Mouse (Mus musculus) CH12.LX (cell line): ENCODE measurements around the gene Tbc1d22a. TPM values are rescaled to one million over a fixed set of nuclear protein-coding genes. Genes with fewer than 3 reads are reported as not detected.

ENCODE experiments used
- DNase-seq: peaks from one replicate; pipeline ENCODE4 v3.0.0-alpha.2; 2013; ENCODE audit errors: extremely low read depth
- H3K27ac ChIP-seq: 2 replicates; pipeline ENCODE4 v1.5.1; 2012; ENCODE audit warnings: low read depth, mild to moderate bottlenecking, control low read depth, moderate library complexity; ENCODE audit not compliant: insufficient read depth
- H3K27me3 ChIP-seq: replicated peaks from 2 replicates; pipeline ENCODE3; 2012; ENCODE audit warnings: inconsistent platforms
- H3K36me3 ChIP-seq, 2 experiments: replicated peaks in 1 of 2; 2 replicates each; pipeline versions ENCODE3 to v1.6.1; 2012; ENCODE audit warnings: inconsistent platforms in 1 of 2, low read length in 1 of 2, mild to moderate bottlenecking in 1 of 2, mixed read lengths in 1 of 2, moderate library complexity in 1 of 2; ENCODE audit not compliant: control insufficient read depth in 1 of 2, insufficient read depth in 1 of 2
- H3K4me1 ChIP-seq, 2 experiments: 2 replicates each; pipeline ENCODE4 v1.6.1; 2012; ENCODE audit warnings: inconsistent platforms in 1 of 2, moderate library complexity in 1 of 2; ENCODE audit not compliant: insufficient read depth in 2 of 2, control insufficient read depth in 1 of 2
- H3K4me2 ChIP-seq: 2 replicates; pipeline ENCODE4 v1.6.1; 2012; ENCODE audit warnings: low read depth, mild to moderate bottlenecking, control low read depth; ENCODE audit not compliant: poor library complexity, insufficient read depth, severe bottlenecking
- H3K4me3 ChIP-seq, 3 experiments: fragments of 150-350 bp in 1 of 3; sonication (generic) in 1 of 3; replicated peaks in 1 of 3; 2 replicates each; pipeline versions ENCODE3 to v1.5.1; 2011 to 2012; ENCODE audit warnings: low read depth in 2 of 3, low read length in 2 of 3, mild to moderate bottlenecking in 2 of 3, moderate library complexity in 2 of 3, control low read depth in 1 of 3, improper control_type of control experiment in 1 of 3, inconsistent platforms in 1 of 3, mixed read lengths in 1 of 3; ENCODE audit not compliant: poor library complexity in 1 of 3
- H3K79me2 ChIP-seq: replicated peaks from 2 replicates; pipeline ENCODE4 v1.6.1; 2012; ENCODE audit warnings: mild to moderate bottlenecking, moderate library complexity; ENCODE audit not compliant: control insufficient read depth, poor library complexity, insufficient read depth, severe bottlenecking; ENCODE audit errors: extremely low read depth
- H3K9ac ChIP-seq: 2 replicates; pipeline ENCODE4 v1.6.1; 2012; ENCODE audit warnings: low read depth, mild to moderate bottlenecking, control low read depth, moderate library complexity; ENCODE audit not compliant: insufficient read depth
- H3K9me3 ChIP-seq: replicated peaks from 2 replicates; pipeline ENCODE3; 2012; ENCODE audit warnings: low read length, inconsistent platforms, mixed read lengths
- BHLHE40 ChIP-seq: IDR thresholded peaks from 2 replicates; pipeline ENCODE4 v1.6.1; 2011; ENCODE audit warnings: mild to moderate bottlenecking, low read depth, low read length, improper control_type of control experiment
- CHD1 ChIP-seq: IDR thresholded peaks from 2 replicates; pipeline ENCODE4 v1.6.1; 2012; ENCODE audit warnings: low read depth, low read length, improper control_type of control experiment, inconsistent platforms
- CHD2 ChIP-seq: IDR thresholded peaks from 2 replicates; pipeline ENCODE4 v1.6.1; 2011; ENCODE audit warnings: low read length, improper control_type of control experiment
- CTCF ChIP-seq, 2 experiments: IDR thresholded peaks in 1 of 2; conservative IDR thresholded peaks in 1 of 2; 2 replicates each; pipeline ENCODE4 v1.5.1; 2011 to 2012; ENCODE audit warnings: low read depth in 2 of 2, low read length in 2 of 2, improper control_type of control experiment in 1 of 2, inconsistent platforms in 1 of 2, mild to moderate bottlenecking in 1 of 2, moderate library complexity in 1 of 2
- E2F4 ChIP-seq: IDR thresholded peaks from 2 replicates; pipeline ENCODE4 v1.6.1; 2011; ENCODE audit warnings: low read depth, low read length, improper control_type of control experiment; ENCODE audit not compliant: insufficient replicate concordance
- ELF1 ChIP-seq: IDR thresholded peaks from 2 replicates; pipeline ENCODE4 v1.6.1; 2014; ENCODE audit warnings: low read depth, mild to moderate bottlenecking, inconsistent platforms, low read length, improper control_type of control experiment
- EP300 ChIP-seq: IDR thresholded peaks from 2 replicates; pipeline ENCODE4 v1.6.1; 2011; ENCODE audit warnings: low read length, improper control_type of control experiment
- ETS1 ChIP-seq: conservative IDR thresholded peaks from 2 replicates; pipeline ENCODE4 v1.6.1; 2012; ENCODE audit warnings: low read depth, mild to moderate bottlenecking, inconsistent platforms, low read length, improper control_type of control experiment, moderate library complexity
- GABPA ChIP-seq: IDR thresholded peaks from 2 replicates; pipeline ENCODE4 v1.6.1; 2012; ENCODE audit warnings: low read depth, low read length, improper control_type of control experiment, inconsistent platforms; ENCODE audit not compliant: insufficient replicate concordance
- HCFC1 ChIP-seq: IDR thresholded peaks from 2 replicates; pipeline ENCODE4 v1.6.1; 2012; ENCODE audit warnings: low read depth, mild to moderate bottlenecking, inconsistent platforms, low read length, improper control_type of control experiment
- IRF4 ChIP-seq: IDR thresholded peaks from 2 replicates; pipeline ENCODE4 v1.6.1; 2014; ENCODE audit warnings: low read depth, mild to moderate bottlenecking, inconsistent platforms, low read length, improper control_type of control experiment
- JUN ChIP-seq: IDR thresholded peaks from 2 replicates; pipeline ENCODE4 v1.6.1; 2011; ENCODE audit warnings: low read depth, mild to moderate bottlenecking, low read length, improper control_type of control experiment, moderate library complexity; ENCODE audit not compliant: insufficient read depth
- JUND ChIP-seq: conservative IDR thresholded peaks from 2 replicates; pipeline ENCODE4 v1.6.1; 2011; ENCODE audit warnings: low read depth, low read length, improper control_type of control experiment
- MAFK ChIP-seq: IDR thresholded peaks from 2 replicates; pipeline ENCODE4 v1.6.1; 2011; ENCODE audit warnings: low read length, improper control_type of control experiment; ENCODE audit not compliant: insufficient replicate concordance
- MAX ChIP-seq: IDR thresholded peaks from 2 replicates; pipeline ENCODE4 v1.6.1; 2011; ENCODE audit warnings: low read length, improper control_type of control experiment
- MAZ ChIP-seq: IDR thresholded peaks from 2 replicates; pipeline ENCODE4 v1.6.1; 2012; ENCODE audit warnings: low read depth, mild to moderate bottlenecking, inconsistent platforms, low read length, improper control_type of control experiment, moderate library complexity
- MEF2A ChIP-seq: IDR thresholded peaks from 2 replicates; pipeline ENCODE4 v1.6.1; 2014; ENCODE audit warnings: low read depth, mild to moderate bottlenecking, inconsistent platforms, low read length, improper control_type of control experiment, borderline replicate concordance
- MXI1 ChIP-seq: IDR thresholded peaks from 2 replicates; pipeline ENCODE4 v1.6.1; 2011; ENCODE audit warnings: mild to moderate bottlenecking, low read depth, low read length, improper control_type of control experiment
- MYC ChIP-seq: IDR thresholded peaks from 2 replicates; pipeline ENCODE4 v1.6.1; 2011; ENCODE audit warnings: low read depth, mild to moderate bottlenecking, improper control_type of control experiment, low read length
- NRF1 ChIP-seq: IDR thresholded peaks from 2 replicates; pipeline ENCODE4 v1.6.1; 2014; ENCODE audit warnings: low read depth, mild to moderate bottlenecking, inconsistent platforms, low read length, improper control_type of control experiment, moderate library complexity
- PAX5 ChIP-seq: IDR thresholded peaks from 2 replicates; pipeline ENCODE4 v1.6.1; 2012; ENCODE audit warnings: low read length, inconsistent platforms, mixed read lengths
- POLR2A ChIP-seq: IDR thresholded peaks from 2 replicates; pipeline ENCODE4 v1.6.1; 2011; ENCODE audit warnings: low read depth, mild to moderate bottlenecking, improper control_type of control experiment, low read length
- POLR2AphosphoS2 ChIP-seq: IDR thresholded peaks from 2 replicates; pipeline ENCODE4 v1.6.1; 2011; ENCODE audit warnings: low read depth, low read length, improper control_type of control experiment
- RAD21 ChIP-seq: IDR thresholded peaks from 2 replicates; pipeline ENCODE4 v1.6.1; 2011; ENCODE audit warnings: low read depth, mild to moderate bottlenecking, low read length, improper control_type of control experiment, moderate library complexity
- SIN3A ChIP-seq: IDR thresholded peaks from 2 replicates; pipeline ENCODE4 v1.6.1; 2012; ENCODE audit warnings: low read length, improper control_type of control experiment, inconsistent platforms
- TCF12 ChIP-seq: IDR thresholded peaks from 2 replicates; pipeline ENCODE4 v1.6.1; 2014; ENCODE audit warnings: low read depth, mild to moderate bottlenecking, inconsistent platforms, low read length, improper control_type of control experiment
- UBTF ChIP-seq: IDR thresholded peaks from 2 replicates; pipeline ENCODE4 v1.6.1; 2012; ENCODE audit warnings: low read depth, mild to moderate bottlenecking, inconsistent platforms, low read length, improper control_type of control experiment, moderate library complexity
- USF1 ChIP-seq: IDR thresholded peaks from 2 replicates; pipeline ENCODE4 v1.6.1; 2014; ENCODE audit warnings: low read depth, mild to moderate bottlenecking, inconsistent platforms, low read length, improper control_type of control experiment
- USF2 ChIP-seq: conservative IDR thresholded peaks from 2 replicates; pipeline ENCODE4 v1.6.1; 2011; ENCODE audit warnings: low read depth, low read length, improper control_type of control experiment
- ZC3H11A ChIP-seq: IDR thresholded peaks from 2 replicates; pipeline ENCODE4 v1.6.1; 2012; ENCODE audit warnings: low read depth, mild to moderate bottlenecking, inconsistent platforms, low read length, improper control_type of control experiment
- ZMIZ1 ChIP-seq: IDR thresholded peaks from 2 replicates; pipeline ENCODE4 v1.6.1; 2012; ENCODE audit warnings: low read depth, mild to moderate bottlenecking, inconsistent platforms, low read length, improper control_type of control experiment
- ZNF384 ChIP-seq: IDR thresholded peaks from 2 replicates; pipeline ENCODE4 v1.6.1; 2012; ENCODE audit warnings: low read depth, low read length, improper control_type of control experiment, inconsistent platforms
- dilution Hi-C: fragments of 300-500 bp; cut with MboI; formaldehyde crosslinking; loops from 2 replicates; pipeline ENCODE4 v1.14.3; 2020; ENCODE audit warnings: low sequenced_read_pairs; ENCODE audit not compliant: extremely low pct_unique_long_range_greater_than_20kb, extremely low pct_ligation_motif_present
- in situ Hi-C: fragments of 300-500 bp; cut with MboI; formaldehyde crosslinking; loops from 3 replicates; pipeline ENCODE4 v1.14.3; 2019; ENCODE audit warnings: low sequenced_read_pairs, low pct_ligation_motif_present, low pct_unique_long_range_greater_than_20kb, mixed read lengths
- polyA plus RNA-seq: library from polyadenylated mRNA; unstranded; fragments of >175 nt; gene quantifications from 2 replicates; pipeline ENCODE4 v1.2.1, GENCODE M21; 2012; ENCODE audit warnings: low read depth; ENCODE audit not compliant: insufficient read length
- total RNA-seq, 2 experiments: library from RNA; depleted of rRNA; stranded (reverse); fragments of 300-350 nt in 1 of 2; fragments of >200 nt in 1 of 2; gene quantifications; 2 replicates each; pipeline ENCODE4 v1.2.3; 2012 to 2014

The Tbc1d22a gene
- total and polyA plus RNA-seq, 3 experiments: 17.6 to 20.2 (median 19.4) TPM

DNA sequence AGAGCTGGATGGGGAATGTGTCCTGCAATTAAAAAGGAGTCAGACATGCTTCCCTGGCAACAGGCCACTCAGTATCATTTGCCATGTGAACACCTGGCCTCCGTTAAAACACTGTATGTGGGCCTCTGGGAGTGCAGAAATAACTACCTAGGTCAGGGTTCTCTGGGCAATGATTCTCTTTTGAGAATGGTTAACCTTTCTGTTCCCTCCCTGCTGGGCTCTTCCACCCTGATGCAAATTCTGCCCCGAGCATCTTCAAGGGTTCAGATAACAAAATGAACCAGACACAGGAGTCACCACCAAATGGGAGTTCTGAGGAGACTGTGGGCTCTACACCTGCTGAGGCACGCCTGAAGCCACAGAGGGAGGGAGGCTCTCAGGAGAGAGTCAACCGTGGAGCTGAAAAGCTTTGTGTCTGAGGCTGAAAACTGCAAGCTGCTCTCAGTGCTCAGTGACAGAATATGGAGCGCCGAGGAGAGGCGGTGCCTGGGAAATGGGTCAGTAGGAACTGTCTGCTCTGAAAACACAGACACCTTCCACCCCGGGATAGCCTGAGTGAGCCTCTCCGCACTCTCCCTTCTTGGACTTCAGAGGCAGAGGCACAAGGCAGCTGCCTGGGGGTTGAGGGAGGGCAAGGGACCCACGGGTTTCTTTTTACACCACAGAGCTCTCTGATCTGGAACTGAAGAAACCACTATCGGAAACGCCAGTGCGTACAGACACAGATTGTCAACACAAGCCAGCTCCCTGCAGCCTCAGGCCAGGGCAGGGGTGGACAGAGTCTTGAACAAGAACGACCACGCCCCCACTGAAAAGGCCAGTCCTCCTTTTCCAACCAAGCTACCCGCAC is 40.9 kb upstream of the Tbc1d22a start (continued):
- TF ChIP-seq PAX5 (no peak), ETS1 (peak; percentile 56), MYC (peak; percentile 44), CTCF (conservative IDR thresholded peaks at IDR 0.05 in 1 of 2, IDR thresholded peaks at IDR 0.05 in 1 of 2; ENCODE audit: low read depth in 2 of 2, low read length in 2 of 2) (no peak), BHLHE40 (peak; percentile 67), GABPA (no peak), ELF1 (no peak), POLR2A (peak; percentile 28; the same call in 1 of the 2 replicates), CHD1 (peak; percentile 66; the same call in 1 of the 2 replicates), MXI1 (peak; percentile 81), MAZ (peak; percentile 40)

DNA sequence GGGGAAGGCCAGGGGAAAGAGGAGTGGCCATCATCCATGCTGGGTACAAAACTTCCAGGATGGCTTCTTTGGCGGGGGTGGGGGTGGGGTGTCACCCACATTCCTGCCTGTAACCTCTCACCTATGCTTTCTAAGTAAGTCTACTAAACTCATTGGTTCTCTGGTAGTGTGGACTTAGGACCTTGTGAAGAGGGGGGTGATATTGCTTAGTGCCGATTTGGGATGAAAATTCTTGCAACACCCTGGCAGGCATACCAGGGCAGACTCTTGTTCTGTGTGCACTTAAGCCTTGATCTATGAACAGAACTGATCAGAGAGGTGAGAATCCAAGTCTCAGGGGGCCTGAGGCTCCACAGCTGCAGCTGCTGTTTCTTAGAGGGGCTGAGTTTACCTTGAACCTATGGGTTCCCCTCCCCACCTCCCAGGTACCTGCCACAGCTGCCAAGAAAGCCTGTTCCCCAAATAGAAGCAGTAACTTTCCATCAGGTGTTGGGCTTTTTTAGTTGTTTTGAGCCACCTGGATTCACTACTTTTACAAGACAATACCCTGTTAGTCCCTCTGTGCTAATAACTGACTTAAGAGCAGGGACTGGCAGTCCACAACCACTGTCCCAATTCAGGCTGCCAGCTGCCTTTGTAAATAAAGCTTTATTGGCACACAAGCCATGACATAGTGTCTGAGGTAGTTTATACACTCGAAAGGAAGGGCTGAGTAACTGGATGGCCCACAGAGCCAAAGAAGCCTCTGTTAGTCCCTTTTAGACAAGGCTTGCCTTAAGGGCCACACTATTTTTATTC is 38.8 kb upstream of the Tbc1d22a start:
- dilution Hi-C loops (no loop called here), in situ Hi-C loops (no loop called here)
- TF ChIP-seq CHD2 (peak; percentile 41; the same call in 1 of the 2 replicates), NRF1 (no peak), USF1 (no peak), MAFK (no peak), JUN (no peak), BHLHE40 (peak; percentile 32; the same call in 1 of the 2 replicates), POLR2A (no peak), IRF4 (peak; percentile 37; the same call in 1 of the 2 replicates), CHD1 (no peak), RAD21 (no peak; the same call in 1 of the 2 replicates), MEF2A (peak; percentile 88), E2F4 (no peak), MYC (no peak), UBTF (no peak), ZNF384 (no peak), ETS1 (peak; percentile 81), USF2 (no peak), ELF1 (no peak), ZC3H11A (no peak), ZMIZ1 (no peak), POLR2AphosphoS2 (no peak), CTCF (conservative IDR thresholded peaks at IDR 0.05 in 1 of 2, IDR thresholded peaks at IDR 0.05 in 1 of 2; ENCODE audit: low read depth in 2 of 2, low read length in 2 of 2) (no peak), TCF12 (peak; percentile 95), MAX (no peak), GABPA (no peak), SIN3A (no peak), EP300 (peak; percentile 70), MAZ (0 out of 2 replicates have a peak, but pooled peaks have one; percentile 42), JUND (no peak), HCFC1 (peak; percentile 32)

More for the DNA sequence above, 38.8 kb upstream of the Tbc1d22a start:
- 0 out of 2 replicates have a peak, but pooled peaks cover 3% of the 10 kb centered on the region for H3K79me2 ChIP-seq
- H3K9ac ChIP-seq: no peak overlapping the region
- no peaks in the 10 kb centered on the region for H3K9me3 ChIP-seq
- no peaks in the 10 kb centered on the region for H3K36me3 ChIP-seq
- no peak overlapping the region for H3K4me3 ChIP-seq
- no peak for DNase-seq
- peaks cover 26 to 67% of the 10 kb centered on the region in 2 experiments for H3K4me1 ChIP-seq
- H3K27ac ChIP-seq: no peak overlapping the region
- no peak overlapping the region for H3K4me2 ChIP-seq
- peaks cover 40% of the 10 kb centered on the region for H3K27me3 ChIP-seq
